Mouse (Mus musculus): Measurements from ENCODE around the gene 2210011C24Rik. TPM values are rescaled to one million over a fixed set of nuclear protein-coding genes. Genes with fewer than 3 reads are reported as not detected.
"Not testable (repeated sequence)": the region's sequence is repeated elsewhere in the genome, so short reads cannot be mapped to it uniquely, and the experiment has no call there.

Gene 2210011C24Rik
- polyA plus RNA-seq, 1 experiment from 2014 or later, result 21.0 TPM

- Histone ChIP-seq H3K4me1 (replicated peaks; ENCODE audit: insufficient read depth, low read length) (peaks cover 24% of the 10 kb centered on the region), H3K9me3 (replicated peaks; ENCODE audit: low read length) (no peaks in the 10 kb centered on the region), H3K27ac (no peak overlapping the region), H3K9ac (ENCODE audit: low read depth, low read length) (peak overlapping the region; percentile 51), H3K27me3 (ENCODE audit: insufficient read depth, low read length) (peaks cover 24% of the 10 kb centered on the region), H3K36me3 (ENCODE audit: insufficient read depth, low read length) (no peaks in the 10 kb centered on the region), H3K4me2 (ENCODE audit: low read length) (peak overlapping the region; percentile 97), H3K4me3 (replicated peaks; ENCODE audit: low read depth, low read length) (peak overlapping the region; percentile 10)
- WGBS, result 10% methylated on average over 35 of the region's 35 CpGs
- ATAC-seq (replicated peaks; ENCODE audit: low FRiP score, low read depth) (peak; percentile 58), DNase-seq (ENCODE audit: low spot score) (no peak)
- TF ChIP-seq CTCF (IDR thresholded peaks at IDR 0.05; ENCODE audit: low read depth), result no peak
Observed at GRCm38 (mm10) chr8:84012499-84013165, 661 bp upstream of the 2210011C24Rik start.

- Histone ChIP-seq H3K4me3 (replicated peaks; ENCODE audit: low read depth, low read length) (peak overlapping the region; percentile 47), H3K27me3 (ENCODE audit: insufficient read depth, low read length) (peaks cover 24% of the 10 kb centered on the region), H3K36me3 (ENCODE audit: insufficient read depth, low read length) (no peaks in the 10 kb centered on the region), H3K4me1 (replicated peaks; ENCODE audit: insufficient read depth, low read length) (peaks cover 24% of the 10 kb centered on the region), H3K4me2 (ENCODE audit: low read length) (peak overlapping the region; percentile 97), H3K9me3 (replicated peaks; ENCODE audit: low read length) (no peaks in the 10 kb centered on the region), H3K9ac (ENCODE audit: low read depth, low read length) (peak overlapping the region; percentile 57), H3K27ac (peak overlapping the region; percentile 50; the same call in 1 of the 2 replicates)
- peak; percentile 71 for DNase-seq (ENCODE audit: low spot score)
- ATAC-seq (replicated peaks; ENCODE audit: low FRiP score, low read depth), result peak; percentile 26; the same call in 1 of the 2 replicates
- TF ChIP-seq CTCF (IDR thresholded peaks at IDR 0.05; ENCODE audit: low read depth), result peak; percentile 69
- 2% methylated on average over 83 of the region's 83 CpGs for WGBS
Observed at GRCm38 (mm10) chr8:84010625-84011611, 1.1 kb downstream of the 2210011C24Rik start.

- H3K4me3 ChIP-seq (replicated peaks; ENCODE audit: low read depth, low read length), result no peak overlapping the region
- ATAC-seq (replicated peaks; ENCODE audit: low FRiP score, low read depth), result no peak; the same call in 1 of the 2 replicates
Observed at GRCm38 (mm10) chr8:84009876-84010275, 2.1 kb downstream of the 2210011C24Rik start.

GRCm38 (mm10) chr8:84008362-84008761 lies 3.6 kb downstream of the 2210011C24Rik start:
- ATAC-seq (replicated peaks; ENCODE audit: low FRiP score, low read depth) (no peak), DNase-seq (ENCODE audit: low spot score) (no peak)
- peaks cover 24% of the 10 kb centered on the region for H3K27me3 ChIP-seq (ENCODE audit: insufficient read depth, low read length)
- no peak overlapping the region for H3K27ac ChIP-seq
- TF ChIP-seq CTCF (IDR thresholded peaks at IDR 0.05; ENCODE audit: low read depth), result peak; percentile 62
- H3K4me1 ChIP-seq (replicated peaks; ENCODE audit: insufficient read depth, low read length), result peaks cover 34% of the 10 kb centered on the region
- H3K36me3 ChIP-seq (ENCODE audit: insufficient read depth, low read length), result no peaks in the 10 kb centered on the region
- no peak overlapping the region for H3K4me3 ChIP-seq (replicated peaks; ENCODE audit: low read depth, low read length)
- H3K4me2 ChIP-seq (ENCODE audit: low read length), result no peak overlapping the region
- no peaks in the 10 kb centered on the region for H3K9me3 ChIP-seq (replicated peaks; ENCODE audit: low read length)
- no peak overlapping the region for H3K9ac ChIP-seq (ENCODE audit: low read depth, low read length)
- 34% methylated on average over 7 of the region's 7 CpGs for WGBS

More at GRCm38 (mm10) chr8:84009876-84010275, 2.1 kb downstream of the 2210011C24Rik start:
- TF ChIP-seq CTCF (IDR thresholded peaks at IDR 0.05; ENCODE audit: low read depth), result peak; percentile 99
- H3K9me3 ChIP-seq (replicated peaks; ENCODE audit: low read length), result no peaks in the 10 kb centered on the region
- under 1% methylated on average over 11 of the region's 11 CpGs for WGBS
- no peaks in the 10 kb centered on the region for H3K36me3 ChIP-seq (ENCODE audit: insufficient read depth, low read length)
- no peak overlapping the region for H3K27ac ChIP-seq
- H3K4me2 ChIP-seq (ENCODE audit: low read length), result 0 out of 2 replicates have a peak overlapping the region, but pooled peaks have one; percentile 97
- DNase-seq (ENCODE audit: low spot score), result peak; percentile 94
- peaks cover 24% of the 10 kb centered on the region for H3K27me3 ChIP-seq (ENCODE audit: insufficient read depth, low read length)
- H3K9ac ChIP-seq (ENCODE audit: low read depth, low read length), result no peak overlapping the region
- peaks cover 28% of the 10 kb centered on the region for H3K4me1 ChIP-seq (replicated peaks; ENCODE audit: insufficient read depth, low read length)

GRCm38 (mm10) chr8:84005502-84005901 lies 6.5 kb downstream of the 2210011C24Rik start:
- WGBS, result 93% methylated on average over 7 of the region's 7 CpGs
- not testable (repeated sequence) for H3K9ac ChIP-seq (ENCODE audit: low read depth, low read length); H3K4me3 ChIP-seq (replicated peaks; ENCODE audit: low read depth, low read length); DNase-seq (ENCODE audit: low spot score); H3K9me3 ChIP-seq (replicated peaks; ENCODE audit: low read length); H3K36me3 ChIP-seq (ENCODE audit: insufficient read depth, low read length); H3K4me2 ChIP-seq (ENCODE audit: low read length); ATAC-seq (replicated peaks; ENCODE audit: low FRiP score, low read depth); H3K27me3 ChIP-seq (ENCODE audit: insufficient read depth, low read length)
- peak overlapping the region; percentile 85; the same call in 1 of the 2 replicates for H3K27ac ChIP-seq
- peaks cover 13% of the 10 kb centered on the region for H3K4me1 ChIP-seq (replicated peaks; ENCODE audit: insufficient read depth, low read length)
